Mouse (Mus musculus): ENCODE measurements around the gene Shisa3. TPM values are rescaled to one million over a fixed set of nuclear protein-coding genes. Genes with fewer than 3 reads are reported as not detected.

Shisa3 gene
- total RNA-seq, 2 experiments from 2014 or later = 1.1 to 1.3 TPM

Small RNA genes within 50 kb of the gene (microRNA-seq; reads per million reads assigned to microRNA genes)
- gene Gm23617 = 0 reads per million in 2 experiments

Other genes starting within 250 kb of the Shisa3 start
- gene Bend4, start 179.6 kb upstream of the Shisa3 start, total RNA-seq (2021) = 1 to 10 TPM; 8.9 to 9.1 TPM
- 100 to 1,000 TPM; 170 to 193 TPM for gene Atp8a1, start 239.6 kb downstream of the Shisa3 start, total RNA-seq (2021)

Data from layer of hippocampus, adult 18-20 months (tissue).